In the genomic region with DNA sequence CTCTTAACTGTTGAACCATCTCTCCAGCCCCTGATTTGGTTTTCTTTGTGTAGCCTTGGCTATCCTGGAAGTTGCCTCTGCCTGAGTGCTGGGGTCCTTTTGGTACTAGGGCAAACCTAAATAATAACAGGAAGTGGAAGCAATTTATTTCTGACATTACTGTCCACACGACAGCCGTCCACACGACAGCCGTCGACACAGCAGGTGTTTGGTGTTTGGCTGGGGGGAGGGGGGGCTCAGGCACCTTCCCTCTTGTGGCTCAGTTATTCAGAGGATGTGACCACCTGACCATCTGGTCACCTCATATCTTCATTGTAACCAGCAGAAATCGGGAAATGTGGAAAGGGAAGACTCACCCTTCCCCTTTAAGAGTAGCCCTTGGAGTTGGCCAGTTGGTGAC, we compare ENCODE assay signal across 32 mouse cellular contexts. TPM values are rescaled to one million over a fixed set of nuclear protein-coding genes. Genes with fewer than 3 reads are reported as not detected.
"Had no signal": no experiment of that assay in that cellular context is flagged by ENCODE, and none has a peak within 500 bp of the region (broad histone marks: within the 10 kb centered on the region; RNA-seq: fewer than 3 reads in every experiment).

No protein-coding gene starts in this region.

- ATAC-seq: forebrain, embryonic 13.5 days; forebrain, embryonic 14.5 days; forebrain, embryonic 15.5 days; forebrain, embryonic 16.5 days; forebrain, postnatal 0 days had no signal

- H3K36me3 ChIP-seq: embryonic facial prominence, embryonic 10.5 days; embryonic facial prominence, embryonic 12.5 days; embryonic facial prominence, embryonic 13.5 days; embryonic facial prominence, embryonic 15.5 days; forebrain, embryonic 10.5 days; forebrain, embryonic 12.5 days; forebrain, embryonic 15.5 days had no signal

- H3K27me3 ChIP-seq: embryonic facial prominence, embryonic 12.5 days; embryonic facial prominence, embryonic 15.5 days had no signal

- H3K9ac ChIP-seq: embryonic facial prominence, embryonic 12.5 days; embryonic facial prominence, embryonic 13.5 days; embryonic facial prominence, embryonic 15.5 days; forebrain, embryonic 12.5 days; forebrain, embryonic 13.5 days; forebrain, embryonic 15.5 days; forebrain, postnatal 0 days had no signal

- H3K4me2 ChIP-seq: embryonic facial prominence, embryonic 12.5 days; embryonic facial prominence, embryonic 13.5 days; embryonic facial prominence, embryonic 15.5 days; forebrain, embryonic 12.5 days; forebrain, embryonic 13.5 days; forebrain, embryonic 15.5 days had no signal

- H3K27ac ChIP-seq: embryonic facial prominence, embryonic 10.5 days; embryonic facial prominence, embryonic 12.5 days; embryonic facial prominence, embryonic 13.5 days; embryonic facial prominence, embryonic 15.5 days; forebrain, embryonic 10.5 days; forebrain, embryonic 12.5 days; forebrain, embryonic 13.5 days; forebrain, embryonic 15.5 days; gastrocnemius, adult 2 months; heart, adult 2 months had no signal

- H3K9me3 ChIP-seq: embryonic facial prominence, embryonic 10.5 days; embryonic facial prominence, embryonic 12.5 days; embryonic facial prominence, embryonic 13.5 days; embryonic facial prominence, embryonic 15.5 days; forebrain, embryonic 10.5 days; forebrain, embryonic 12.5 days; forebrain, embryonic 13.5 days; forebrain, embryonic 15.5 days had no signal

- H3K4me1 ChIP-seq: embryonic facial prominence, embryonic 10.5 days; embryonic facial prominence, embryonic 12.5 days; embryonic facial prominence, embryonic 13.5 days; embryonic facial prominence, embryonic 15.5 days; forebrain, embryonic 10.5 days; forebrain, embryonic 12.5 days; forebrain, embryonic 13.5 days; forebrain, embryonic 15.5 days had no signal

- H3K4me3 ChIP-seq: embryonic facial prominence, embryonic 10.5 days; embryonic facial prominence, embryonic 12.5 days; embryonic facial prominence, embryonic 13.5 days; embryonic facial prominence, embryonic 15.5 days; erythroblast, embryonic 14.5 days; forebrain, embryonic 10.5 days; forebrain, embryonic 12.5 days; forebrain, embryonic 13.5 days; forebrain, embryonic 15.5 days; gastrocnemius, adult 2 months; heart, adult 2 months had no signal

- DNase-seq: cerebellum, adult 9-10 months; cerebellum, adult 9-11 months; cerebellum, postnatal 10 days; cerebellum, postnatal 14 days; cerebellum, postnatal 25 days; cerebellum, postnatal 36 days; embryo, embryonic 11 days; forebrain, postnatal 0 days; gastrocnemius, adult 2 months; gastrocnemius, postnatal 10 days; gastrocnemius, postnatal 14 days; gastrocnemius, postnatal 25 days; gastrocnemius, postnatal 36 days; heart, adult 11 months; heart, adult 18-20 months; heart, adult 2 months had no signal

RNA-seq across cellular contexts. Expression of gene Rgl3, which starts 20.4 kb away (rescaled TPM):
- total RNA-seq: common myeloid progenitor, adult 5-6 weeks; granulocyte monocyte progenitor cell, adult 5-6 weeks had no signal

RNA-seq across cellular contexts. Expression of gene Ccdc151, which starts 33.6 kb away (rescaled TPM):
- total RNA-seq: common myeloid progenitor, adult 5-6 weeks; gastrocnemius, adult 18-20 months; gastrocnemius, adult 2 months; gastrocnemius, adult 8-10 months; gastrocnemius, postnatal 10 days; gastrocnemius, postnatal 14 days; gastrocnemius, postnatal 25 days; granulocyte monocyte progenitor cell, adult 5-6 weeks; heart, adult 8-10 months had no signal
